Mouse (Mus musculus) embryonic facial prominence, embryonic 10.5 days (tissue): ENCODE measurements at regions not wholly inside any gene's neighbourhood (a gene's known extent, or its start where the extent isn't known, plus 50 kb on each side); places are given as distances from the start of the nearest gene placed in this dataset.
A peak's percentile ranks its signal among the peaks of the same experiment; 100 is the strongest.

Source experiments
- DNase-seq: peaks from one replicate; pipeline ENCODE4 v3.0.0-alpha.2; 2017; ENCODE audit warnings: low spot score
- H3K27ac ChIP-seq: fragments of 300-500 bp; sonication (generic); replicated peaks from 2 replicates; pipeline ENCODE4 v1.5.1; 2016; ENCODE audit warnings: mild to moderate bottlenecking
- H3K27me3 ChIP-seq: fragments of 300-500 bp; sonication (generic); replicated peaks from 2 replicates; pipeline ENCODE4 v1.6.1; 2016; ENCODE audit warnings: low read depth, mild to moderate bottlenecking; ENCODE audit not compliant: poor library complexity, severe bottlenecking
- H3K36me3 ChIP-seq: fragments of 300-500 bp; sonication (generic); replicated peaks from 2 replicates; pipeline ENCODE4 v1.6.1; 2016; ENCODE audit warnings: mild to moderate bottlenecking, moderate library complexity
- H3K4me1 ChIP-seq: fragments of 300-500 bp; sonication (generic); 2 replicates; pipeline ENCODE4 v1.6.1; 2016
- H3K4me3 ChIP-seq: fragments of 300-500 bp; sonication (generic); 2 replicates; pipeline ENCODE4 v1.5.1; 2016; ENCODE audit warnings: mild to moderate bottlenecking, moderate library complexity
- H3K9me3 ChIP-seq: fragments of 300-500 bp; sonication (generic); 2 replicates; pipeline ENCODE4 v1.6.1; 2016; ENCODE audit warnings: mild to moderate bottlenecking
- WGBS: fragments of 180-500 bp; shearing (Covaris S2); methylation state at CpG from one replicate; pipeline ENCODE4 v1.1.7; 2016; 5-methylcytosine and 5-hydroxymethylcytosine counted together

DNA sequence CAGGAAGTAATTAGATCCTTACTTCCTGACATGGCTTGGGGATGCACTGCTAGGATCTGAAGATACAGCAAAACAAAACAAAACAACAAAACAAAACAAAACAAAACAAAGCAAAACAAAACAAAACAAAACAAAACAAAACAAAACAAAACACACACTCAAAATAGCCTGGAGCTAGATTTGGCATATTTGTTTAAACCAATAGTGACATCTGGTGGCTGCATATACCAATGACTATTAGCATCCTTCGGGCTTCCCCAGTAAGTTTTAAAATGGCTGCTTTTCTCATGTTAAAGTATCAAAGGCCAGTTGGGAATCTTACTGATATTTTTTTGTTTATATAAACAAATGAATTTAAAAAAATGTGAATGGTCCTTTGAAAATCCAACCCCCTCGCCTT lies 52.9 kb upstream of the Ica1 start:
- no peaks in the 10 kb centered on the region for H3K27me3 ChIP-seq
- WGBS, result 56% methylated on average over 2 of the region's 2 CpGs
- no peaks in the 10 kb centered on the region for H3K9me3 ChIP-seq
- no peak overlapping the region for H3K4me3 ChIP-seq
- no peak for DNase-seq
- H3K4me1 ChIP-seq, result no peaks in the 10 kb centered on the region
- H3K36me3 ChIP-seq, result no peaks in the 10 kb centered on the region
- no peak overlapping the region for H3K27ac ChIP-seq

DNA sequence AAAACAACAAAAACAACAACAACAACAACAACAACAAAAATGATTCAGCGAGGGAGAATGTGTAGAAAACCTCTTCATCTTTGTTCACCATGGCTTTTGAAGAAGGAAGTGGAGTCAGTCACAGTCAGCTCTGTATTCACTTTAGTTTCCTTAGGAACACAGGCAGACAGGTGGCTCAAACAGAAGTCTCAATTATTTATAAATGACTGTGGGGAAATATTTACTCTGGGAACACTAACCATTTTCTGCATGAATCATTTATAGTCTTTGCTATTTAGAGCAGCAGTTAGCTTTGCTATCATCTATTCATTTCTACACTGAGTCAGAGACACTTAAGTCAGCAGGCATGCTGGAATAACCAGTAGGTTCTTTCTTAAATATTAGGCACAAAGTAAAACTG lies 54.6 kb upstream of the Ica1 start:
- 85% methylated on average over 1 of the region's 1 CpGs for WGBS
- no peaks in the 10 kb centered on the region for H3K27me3 ChIP-seq
- H3K4me1 ChIP-seq, result no peaks in the 10 kb centered on the region
- H3K36me3 ChIP-seq, result no peaks in the 10 kb centered on the region
- H3K4me3 ChIP-seq, result no peak overlapping the region
- H3K9me3 ChIP-seq, result no peaks in the 10 kb centered on the region
- no peak overlapping the region for H3K27ac ChIP-seq
- DNase-seq, result no peak

- Histone ChIP-seq H3K27me3 (no peaks in the 10 kb centered on the region), H3K9me3 (no peaks in the 10 kb centered on the region), H3K36me3 (no peaks in the 10 kb centered on the region), H3K27ac (no peak overlapping the region), H3K4me1 (no peaks in the 10 kb centered on the region), H3K4me3 (no peak overlapping the region)
- no peak for DNase-seq
- WGBS, result 68% methylated on average over 5 of the region's 5 CpGs
These were observed 75.4 kb upstream of the Ica1 start for GRCm38 (mm10) chr6:8853657-8854056.

- 87% methylated on average over 2 of the region's 2 CpGs for WGBS
- H3K27ac ChIP-seq, result no peak overlapping the region
- no peaks in the 10 kb centered on the region for H3K9me3 ChIP-seq
- H3K4me3 ChIP-seq, result no peak overlapping the region
- no peak for DNase-seq
- no peaks in the 10 kb centered on the region for H3K36me3 ChIP-seq
- no peaks in the 10 kb centered on the region for H3K4me1 ChIP-seq
- no peaks in the 10 kb centered on the region for H3K27me3 ChIP-seq
These were observed 82.3 kb upstream of the Ica1 start for GRCm38 (mm10) chr6:8860581-8860980.

GRCm38 (mm10) chr6:8863843-8864620 lies 84.2 kb upstream of the Nxph1 start:
- no peak for DNase-seq
- H3K27ac ChIP-seq, result no peak overlapping the region
- no peaks in the 10 kb centered on the region for H3K36me3 ChIP-seq
- 67% methylated on average over 8 of the region's 8 CpGs for WGBS
- no peak overlapping the region for H3K4me3 ChIP-seq
- H3K4me1 ChIP-seq, result no peaks in the 10 kb centered on the region
- H3K9me3 ChIP-seq, result no peaks in the 10 kb centered on the region
- H3K27me3 ChIP-seq, result no peaks in the 10 kb centered on the region

- Histone ChIP-seq H3K9me3 (no peaks in the 10 kb centered on the region), H3K27me3 (no peaks in the 10 kb centered on the region), H3K4me1 (0 out of 2 replicates have a peak, but pooled peaks cover 2% of the 10 kb centered on the region), H3K27ac (no peak overlapping the region), H3K4me3 (no peak overlapping the region), H3K36me3 (no peaks in the 10 kb centered on the region)
- 67% methylated on average over 11 of the region's 11 CpGs for WGBS
- no peak for DNase-seq
These were observed 70.7 kb upstream of the Nxph1 start for GRCm38 (mm10) chr6:8877373-8878070.

- Histone ChIP-seq H3K4me1 (peaks cover 10% of the 10 kb centered on the region), H3K4me3 (no peak overlapping the region), H3K27me3 (no peaks in the 10 kb centered on the region), H3K9me3 (no peaks in the 10 kb centered on the region), H3K27ac (no peak overlapping the region), H3K36me3 (no peaks in the 10 kb centered on the region)
- no peak for DNase-seq
- 69% methylated on average over 4 of the region's 4 CpGs for WGBS
These were observed 54.6 kb upstream of the Nxph1 start for GRCm38 (mm10) chr6:8893665-8894064.

- Histone ChIP-seq H3K36me3 (no peaks in the 10 kb centered on the region), H3K4me1 (peaks cover 10% of the 10 kb centered on the region), H3K27me3 (no peaks in the 10 kb centered on the region), H3K4me3 (no peak overlapping the region), H3K27ac (no peak overlapping the region), H3K9me3 (no peaks in the 10 kb centered on the region)
- WGBS, result 87% methylated on average over 4 of the region's 4 CpGs
- no peak for DNase-seq
These were observed 52.1 kb upstream of the Nxph1 start for GRCm38 (mm10) chr6:8896097-8896496.

DNA sequence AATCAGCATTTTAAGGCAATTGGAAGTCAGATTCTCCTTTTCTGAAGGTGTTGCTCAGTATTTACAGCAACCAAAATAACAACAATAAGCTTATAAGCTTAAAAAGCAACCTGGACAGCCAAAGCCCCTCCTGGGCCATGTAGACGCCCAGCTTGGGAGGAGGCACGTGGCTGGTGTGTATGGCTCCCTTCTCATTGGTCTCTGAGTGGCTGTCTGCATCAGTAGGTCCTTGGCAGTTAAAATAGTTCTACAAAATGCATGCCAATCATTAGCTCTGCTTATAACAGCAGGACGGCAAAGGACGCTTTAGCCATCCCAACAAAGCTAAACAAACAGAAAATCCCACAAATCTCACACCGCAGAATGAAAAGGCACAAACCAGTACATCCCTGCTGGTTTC lies 51.4 kb upstream of the Nxph1 start:
- DNase-seq, result no peak
- peak overlapping the region; percentile 40; the same call in 1 of the 2 replicates for H3K27ac ChIP-seq
- 72% methylated on average over 5 of the region's 5 CpGs for WGBS

DNA sequence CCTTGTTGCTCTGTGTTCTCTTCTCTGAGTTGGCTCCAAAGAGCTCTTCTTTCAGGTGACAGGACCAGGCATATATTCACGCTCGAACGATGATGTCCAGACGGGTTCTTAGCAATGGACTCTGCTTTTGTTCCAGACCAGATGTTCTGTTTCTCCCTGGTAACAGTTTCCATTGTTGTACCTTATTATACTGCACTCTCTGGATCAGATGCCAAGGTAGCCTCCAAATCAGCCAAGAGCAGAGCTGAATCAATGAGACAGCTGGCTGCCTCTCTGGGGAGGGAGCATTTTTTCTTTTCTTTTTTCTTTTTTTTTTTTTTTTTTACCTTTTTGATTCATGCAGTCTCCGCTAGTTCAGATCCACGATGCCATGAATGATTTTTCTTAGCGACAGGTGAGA lies 50.9 kb upstream of the Nxph1 start:
- 74% methylated on average over 7 of the region's 7 CpGs for WGBS
- H3K9me3 ChIP-seq, result no peaks in the 10 kb centered on the region
- DNase-seq, result peak; percentile 10
- peak overlapping the region; percentile 40; the same call in 1 of the 2 replicates for H3K27ac ChIP-seq
- H3K4me1 ChIP-seq, result peaks cover 10% of the 10 kb centered on the region
- no peak overlapping the region for H3K4me3 ChIP-seq
- H3K36me3 ChIP-seq, result no peaks in the 10 kb centered on the region
- H3K27me3 ChIP-seq, result no peaks in the 10 kb centered on the region

More for the DNA sequence above, 51.4 kb upstream of the Nxph1 start:
- Histone ChIP-seq H3K4me1 (peaks cover 10% of the 10 kb centered on the region), H3K9me3 (no peaks in the 10 kb centered on the region), H3K27me3 (no peaks in the 10 kb centered on the region), H3K36me3 (no peaks in the 10 kb centered on the region), H3K4me3 (no peak overlapping the region)

DNA sequence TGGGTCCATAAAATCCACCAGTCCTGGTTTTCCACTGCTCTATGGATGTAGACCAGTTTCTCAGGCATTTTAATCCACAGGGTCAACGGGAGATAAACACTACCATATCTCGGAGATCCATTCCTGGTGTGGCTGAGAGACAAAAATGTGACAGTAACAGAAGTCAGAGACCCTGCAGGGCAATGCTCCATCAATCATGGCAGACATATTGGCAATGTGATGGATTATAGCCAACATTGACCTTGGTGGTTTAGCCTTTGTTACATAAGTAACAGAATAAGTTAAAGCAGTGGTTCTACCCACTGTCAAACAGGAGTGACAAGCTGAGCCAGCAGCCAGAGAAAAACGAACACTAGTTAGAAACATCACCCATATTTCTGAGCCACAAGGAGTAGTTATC lies 50.0 kb upstream of the Nxph1 start:
- 72% methylated on average over 3 of the region's 3 CpGs for WGBS
- H3K27me3 ChIP-seq, result no peaks in the 10 kb centered on the region
- DNase-seq, result no peak
- no peaks in the 10 kb centered on the region for H3K9me3 ChIP-seq
- H3K4me1 ChIP-seq, result peaks cover 10% of the 10 kb centered on the region
- no peak overlapping the region for H3K4me3 ChIP-seq
- H3K36me3 ChIP-seq, result no peaks in the 10 kb centered on the region
- H3K27ac ChIP-seq, result no peak overlapping the region
